Mouse (Mus musculus) gastrocnemius, adult 18-20 months (tissue): ENCODE data around the gene Fcho1. TPM values are rescaled to one million over a fixed set of nuclear protein-coding genes. Genes with fewer than 3 reads are reported as not detected.

Experiments used
- DNase-seq: peaks from one replicate; pipeline ENCODE4 v3.0.0; 2021; ENCODE audit warnings: low spot score
- total RNA-seq, 2 experiments: library from RNA; stranded (reverse); gene quantifications; 2 replicates each; pipeline ENCODE4 v1.2.3; 2021

Fcho1 gene
- total RNA-seq, 2 experiments from 2014 or later, result not detected

DNA sequence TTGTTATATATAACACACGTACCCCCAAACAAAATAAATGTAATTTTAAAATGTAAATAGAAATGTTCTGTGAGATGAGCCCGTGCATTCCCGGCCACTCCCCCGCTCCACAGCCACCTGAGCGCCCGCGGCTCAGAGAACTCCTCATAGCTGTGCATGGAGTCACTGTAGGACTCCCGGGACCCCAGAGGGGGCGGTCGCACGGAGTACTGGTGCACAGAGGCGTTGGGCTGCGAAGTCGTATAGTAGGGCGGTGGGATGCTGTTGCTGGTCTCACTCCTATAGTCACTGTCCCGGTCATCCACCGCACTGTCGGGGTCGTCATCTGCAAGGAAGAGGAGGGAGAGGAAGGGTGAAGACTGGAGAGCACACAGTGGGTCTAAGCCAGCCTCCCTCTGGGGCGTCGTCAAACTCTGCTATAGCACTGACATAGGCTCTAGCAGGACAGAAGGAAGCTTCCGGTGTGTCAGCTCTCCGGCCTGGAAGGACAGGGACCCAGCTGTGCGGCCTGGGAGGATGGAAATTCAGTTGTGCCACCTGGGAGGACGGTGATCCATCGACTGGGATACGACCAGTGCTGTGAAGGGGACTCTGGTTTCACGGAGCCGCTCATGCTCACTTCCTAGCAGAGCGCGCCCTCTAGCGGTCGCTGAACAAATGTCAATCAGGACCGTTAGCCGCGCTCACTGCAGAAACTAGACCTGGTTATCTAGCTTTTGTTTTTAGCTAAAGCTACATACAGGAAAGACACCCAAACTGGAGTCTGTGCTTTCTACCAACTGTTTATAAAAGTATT, 65.0 kb downstream of the Fcho1 start:
- peak; percentile 78 for DNase-seq

DNA sequence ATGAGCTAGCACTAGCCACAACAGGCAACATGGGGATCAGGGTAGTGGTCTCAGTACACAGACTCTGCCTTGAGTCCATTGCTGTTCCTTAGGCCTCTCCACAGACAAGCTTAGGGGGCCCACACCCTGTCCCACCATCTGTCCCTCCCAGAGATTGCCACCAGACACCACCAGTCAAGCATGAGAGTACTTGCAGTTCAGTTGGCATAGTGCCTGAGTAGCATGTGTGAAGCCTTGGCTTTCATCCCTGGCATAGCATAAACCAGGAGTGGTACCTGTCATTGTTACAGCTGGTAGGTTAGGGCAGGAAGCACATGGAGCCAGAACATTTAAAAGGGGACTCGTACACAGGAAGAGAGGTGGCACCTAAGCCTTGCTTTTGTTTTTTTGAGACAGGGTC, 65.8 kb downstream of the Fcho1 start:
- DNase-seq, result no peak

DNA sequence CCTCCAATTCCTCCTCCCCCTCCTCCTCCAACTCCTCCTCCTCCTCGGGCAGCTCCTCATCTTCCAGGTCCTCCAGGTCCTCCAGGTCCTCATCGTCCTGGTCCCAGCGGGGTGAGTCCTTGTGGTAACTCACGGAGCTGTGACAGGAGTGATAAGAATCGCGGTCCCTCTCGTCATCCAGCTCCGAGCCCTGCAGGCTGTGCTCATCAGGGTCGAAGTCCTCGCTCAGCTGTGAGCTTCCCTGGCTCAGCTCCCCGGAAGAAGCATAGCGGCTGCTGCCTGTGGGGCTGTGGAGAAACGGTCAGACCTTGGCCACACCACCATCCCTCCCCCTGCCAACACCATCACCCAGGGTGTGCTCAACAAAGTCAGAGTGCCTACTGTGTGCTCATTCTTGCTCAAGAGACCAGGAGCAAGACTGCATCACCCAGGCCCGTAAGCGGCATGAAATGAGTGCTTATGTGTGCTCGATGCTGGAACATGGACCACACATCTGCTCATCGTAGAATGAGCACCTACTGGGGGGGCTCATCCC, 66.9 kb downstream of the Fcho1 start:
- DNase-seq, result no peak

Other genes with a start within 250 kb of the Fcho1 start
- gene Ano8, start 239.8 kb downstream of the Fcho1 start, total RNA-seq, result 10 to 100 TPM; 14.6 to 16.0 TPM
- gene Gtpbp3, start 237.6 kb downstream of the Fcho1 start, total RNA-seq, result 10 to 100 TPM; 10.0 to 10.5 TPM
- gene Plvap, start 214.0 kb downstream of the Fcho1 start, total RNA-seq, result 10 to 100 TPM; 11.1 to 12.0 TPM
- not detected for gene Ccdc194, start 200.0 kb downstream of the Fcho1 start, total RNA-seq
- 1 to 10 TPM; 5.9 to 8.2 TPM for gene Bst2, start 188.3 kb downstream of the Fcho1 start, total RNA-seq
- gene Mvb12a, start 182.8 kb downstream of the Fcho1 start, total RNA-seq, result 10 to 100 TPM; 22.5 to 24.8 TPM
- gene Tmem221, start 166.8 kb downstream of the Fcho1 start, total RNA-seq, result not detected
- gene Nxnl1, start 159.1 kb downstream of the Fcho1 start, total RNA-seq, result not detected
- gene Slc27a1, start 156.8 kb downstream of the Fcho1 start, total RNA-seq, result 10 to 100 TPM; 78.7 to 93.8 TPM
- 10 to 100 TPM; 23.2 to 23.7 TPM for gene Pgls, start 133.5 kb downstream of the Fcho1 start, total RNA-seq
- 1 to 10 TPM in 1 of 2 experiments, under 1 TPM in 1; 0.57 to 1.3 TPM for gene Fam129c, start 128.1 kb downstream of the Fcho1 start, total RNA-seq
- 10 to 100 TPM; 37.3 to 37.4 TPM for gene Colgalt1, start 114.7 kb downstream of the Fcho1 start, total RNA-seq
- not detected for gene Unc13a, start 54.0 kb downstream of the Fcho1 start, total RNA-seq
- gene Jak3, start 49.4 kb downstream of the Fcho1 start, total RNA-seq, result 1 to 10 TPM; 1.4 to 2.2 TPM
- gene Insl3, start 36.5 kb downstream of the Fcho1 start, total RNA-seq, result under 1 TPM; 0.78 TPM
- gene B3gnt3, start 23.9 kb downstream of the Fcho1 start, total RNA-seq, result 1 to 10 TPM; 1.7 to 2.4 TPM
- gene Zfp709, start 156.3 kb upstream of the Fcho1 start, total RNA-seq, result 1 to 10 TPM; 1.9 to 2.1 TPM
- gene Zfp882, start 182.9 kb upstream of the Fcho1 start, total RNA-seq, result 1 to 10 TPM; 2.9 to 3.5 TPM
- gene Zfp617, start 182.9 kb upstream of the Fcho1 start, total RNA-seq, result 10 to 100 TPM; 18.9 to 19.8 TPM
- gene Zfp961, start 225.3 kb upstream of the Fcho1 start, total RNA-seq, result 1 to 10 TPM; 2.6 to 4.0 TPM